24 mouse cellular contexts compared by ENCODE assay signal in the genomic region with DNA sequence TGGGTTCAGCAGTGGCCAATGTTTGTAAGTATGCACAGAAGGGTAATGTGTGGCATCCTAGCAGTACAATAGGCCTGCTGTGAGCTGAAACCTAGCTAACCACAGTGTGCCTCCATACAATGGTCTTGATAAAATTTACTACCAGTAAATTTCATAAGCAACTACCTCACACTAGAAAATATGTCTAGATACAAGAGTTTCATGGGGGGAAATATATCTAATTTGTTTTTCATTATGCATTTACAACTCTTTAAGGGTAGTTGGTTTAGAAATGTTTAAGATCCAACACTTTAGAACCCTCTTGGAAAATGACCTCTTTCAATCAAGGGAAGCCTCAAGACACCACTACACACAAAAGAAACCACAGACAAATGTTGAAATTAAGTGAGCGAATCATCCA.
"Had no signal": no experiment of that assay in that cellular context is flagged by ENCODE, and none has a peak within 500 bp of the region (broad histone marks: within the 10 kb centered on the region; RNA-seq: fewer than 3 reads in every experiment).

No protein-coding gene starts in this region.

- H3K27me3 ChIP-seq: heart, embryonic 12.5 days; hindbrain, embryonic 13.5 days; hindbrain, embryonic 15.5 days; limb, embryonic 12.5 days; liver, embryonic 13.5 days had no signal

- DNase-seq: gastrocnemius, adult 2 months; gastrocnemius, postnatal 10 days; gastrocnemius, postnatal 25 days; heart, adult 18-20 months; heart, postnatal 10 days; heart, postnatal 4 days; kidney, adult 18-20 months; kidney, adult 8-10 months; kidney, postnatal 10 days; kidney, postnatal 25 days; kidney, postnatal 4 days; liver; liver, embryonic 13.5 days had no signal

- ATAC-seq: hindbrain, postnatal 0 days; intestine, embryonic 16.5 days had no signal

- H3K4me1 ChIP-seq: heart, embryonic 10.5 days; heart, embryonic 12.5 days; hindbrain, embryonic 13.5 days; hindbrain, embryonic 15.5 days; limb, embryonic 10.5 days; limb, embryonic 12.5 days; liver, embryonic 13.5 days had no signal

- H3K4me3 ChIP-seq: gastrocnemius, adult 2 months; heart, embryonic 10.5 days; heart, embryonic 12.5 days; hindbrain, embryonic 13.5 days; hindbrain, embryonic 15.5 days; layer of hippocampus, adult 2 months; left cerebral cortex, adult 2 months; limb, embryonic 10.5 days; limb, embryonic 12.5 days; liver, embryonic 13.5 days had no signal

- H3K36me3 ChIP-seq: heart, embryonic 10.5 days; heart, embryonic 12.5 days; hindbrain, embryonic 13.5 days; hindbrain, embryonic 15.5 days; limb, embryonic 10.5 days; limb, embryonic 12.5 days; liver, embryonic 13.5 days had no signal

- H3K27ac ChIP-seq: gastrocnemius, adult 2 months; heart, embryonic 10.5 days; hindbrain, embryonic 13.5 days; hindbrain, embryonic 15.5 days; hindbrain, postnatal 0 days; layer of hippocampus, adult 2 months; left cerebral cortex, adult 2 months; limb, embryonic 10.5 days; limb, embryonic 12.5 days; liver, embryonic 13.5 days had no signal

- H3K9ac ChIP-seq: heart, embryonic 12.5 days; hindbrain, embryonic 13.5 days; hindbrain, embryonic 15.5 days; limb, embryonic 12.5 days; liver, embryonic 13.5 days had no signal

- H3K9me3 ChIP-seq: heart, embryonic 10.5 days; heart, embryonic 12.5 days; hindbrain, embryonic 13.5 days; hindbrain, embryonic 15.5 days; limb, embryonic 10.5 days; limb, embryonic 12.5 days; liver, embryonic 13.5 days had no signal

- H3K4me2 ChIP-seq: heart, embryonic 12.5 days; hindbrain, embryonic 13.5 days; hindbrain, embryonic 15.5 days; limb, embryonic 12.5 days; liver, embryonic 11.5 days; liver, embryonic 13.5 days had no signal
